Mouse (Mus musculus): Measurements from ENCODE around the gene BC048562. TPM values are rescaled to one million over a fixed set of nuclear protein-coding genes. Genes with fewer than 3 reads are reported as not detected.
A peak's percentile ranks its signal among the peaks of the same experiment; 100 is the strongest.

BC048562 gene
- total RNA-seq, 2 experiments from 2014 or later, result not detected

DNA sequence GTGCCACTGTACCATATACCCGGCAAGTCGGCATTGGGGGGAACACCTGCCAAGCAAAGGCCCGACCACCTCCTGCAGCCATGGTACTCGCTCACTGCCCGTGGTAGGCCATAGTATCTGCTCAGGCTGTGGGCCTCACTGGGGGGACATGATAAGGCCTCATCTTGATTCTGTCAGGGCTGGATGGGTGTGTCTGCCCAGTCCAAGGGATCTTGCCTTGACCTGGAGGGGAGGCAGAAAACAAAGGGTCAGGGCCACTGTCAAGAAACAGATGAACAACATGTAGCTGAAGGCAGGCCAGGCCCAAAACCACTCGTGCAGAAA is 14.8 kb downstream of the BC048562 start:
- DNase-seq, result no peak

DNA sequence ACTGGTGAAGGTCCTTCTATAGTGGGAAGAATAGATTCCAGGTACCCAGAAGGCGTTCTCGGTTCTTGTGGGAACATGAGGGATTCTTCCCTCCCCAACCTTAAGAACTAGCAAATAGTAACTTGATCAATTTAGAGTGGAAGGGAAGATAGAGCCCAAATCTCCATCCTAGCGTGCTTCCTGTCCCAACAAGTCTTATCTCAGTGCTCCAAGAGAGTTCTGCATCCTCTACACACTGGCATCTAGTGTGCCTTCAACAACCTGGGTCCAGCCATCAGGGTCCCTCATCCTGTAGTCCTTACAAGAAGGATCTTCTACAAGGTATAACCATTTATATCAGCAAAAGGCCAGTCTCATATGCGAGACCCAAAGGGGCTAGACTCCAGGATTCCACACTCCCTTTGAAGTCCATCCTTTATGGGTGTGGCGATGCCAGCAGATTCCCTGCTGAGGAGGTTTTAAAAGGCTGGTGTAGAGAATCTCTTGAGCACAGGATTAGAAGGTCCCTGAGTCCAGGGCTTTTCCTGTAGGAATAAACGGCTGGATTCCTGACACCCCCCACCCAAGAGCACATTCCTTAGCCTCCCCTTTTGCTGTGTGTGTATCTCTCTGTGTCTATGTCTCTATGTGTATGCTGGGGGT is 15.4 kb downstream of the BC048562 start:
- DNase-seq, result no peak

- DNase-seq, result peak; percentile 84 to 94
Observed at GRCm38 (mm10) chr9:108452291-108452906, 16.1 kb downstream of the BC048562 start.

- no peak for DNase-seq
Observed at GRCm38 (mm10) chr9:108452911-108453310, 16.6 kb downstream of the BC048562 start.

DNA sequence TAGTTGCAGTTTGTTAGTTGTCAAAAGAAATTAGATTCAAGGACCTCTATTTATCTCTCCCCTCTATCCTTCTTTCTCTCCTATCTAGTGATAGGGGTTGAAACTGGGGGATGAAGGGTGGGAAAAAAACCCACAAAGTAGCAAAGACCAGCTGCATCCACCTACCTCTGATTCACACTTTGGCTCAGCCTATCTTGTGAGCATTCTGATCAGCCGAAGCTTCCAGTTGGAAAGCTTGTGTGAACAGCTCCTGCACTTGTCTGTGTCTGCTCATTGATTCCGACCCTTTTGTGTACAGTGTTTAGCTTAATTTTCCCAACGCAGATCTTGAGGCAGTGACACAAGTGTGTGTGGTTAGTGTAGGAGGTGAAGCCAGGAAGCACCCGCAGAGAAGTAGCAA is 17.2 kb downstream of the BC048562 start:
- DNase-seq, result no peak

GRCm38 (mm10) chr9:108454429-108454828 is 18.1 kb downstream of the BC048562 start:
- DNase-seq, result no peak

DNA sequence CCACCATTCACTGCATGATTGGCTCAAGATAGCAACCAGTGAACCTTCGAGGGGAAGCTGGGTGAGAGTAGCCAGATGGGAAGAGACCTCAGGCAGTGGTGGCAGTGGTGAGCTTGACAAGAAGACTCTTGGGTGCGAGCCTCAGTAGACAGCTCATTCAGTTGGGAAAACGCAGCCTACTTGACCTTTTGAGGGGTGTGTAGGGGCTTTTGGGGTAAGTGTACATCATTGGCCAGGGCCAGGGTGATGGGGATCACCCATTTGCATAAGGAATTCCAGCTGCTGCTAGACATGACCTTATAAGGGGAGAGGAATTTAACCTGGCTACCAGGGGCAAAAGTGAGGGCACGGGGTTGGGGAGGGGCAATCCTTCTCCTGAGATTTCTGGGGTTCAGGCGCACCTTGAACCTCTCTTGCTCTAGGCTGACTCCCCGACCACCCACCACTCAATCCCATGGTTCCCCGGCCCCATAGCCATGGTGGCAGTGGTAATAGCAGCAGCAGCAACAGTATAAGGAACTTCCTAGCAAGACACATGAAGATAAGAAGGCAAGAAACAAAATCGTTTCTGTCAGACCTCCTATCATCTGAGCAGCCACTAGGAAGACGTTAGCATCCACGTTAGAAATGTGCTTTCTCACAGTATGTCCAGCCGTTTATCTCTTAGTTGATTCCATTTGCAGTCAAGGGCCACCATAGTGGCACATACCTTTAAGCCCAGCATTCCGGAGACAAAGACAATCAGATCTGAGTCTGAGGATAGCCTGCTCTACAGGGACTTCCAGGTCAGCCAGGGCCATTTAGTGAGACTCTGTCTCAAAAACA is 19.7 kb downstream of the BC048562 start:
- no peak for DNase-seq

GRCm38 (mm10) chr9:108456953-108457352 is 20.7 kb downstream of the BC048562 start:
- no peak for DNase-seq

- DNase-seq, result peak in 1 of 2 experiments; percentile 25
Observed at GRCm38 (mm10) chr9:108459939-108460318, 23.6 kb downstream of the BC048562 start.

DNA sequence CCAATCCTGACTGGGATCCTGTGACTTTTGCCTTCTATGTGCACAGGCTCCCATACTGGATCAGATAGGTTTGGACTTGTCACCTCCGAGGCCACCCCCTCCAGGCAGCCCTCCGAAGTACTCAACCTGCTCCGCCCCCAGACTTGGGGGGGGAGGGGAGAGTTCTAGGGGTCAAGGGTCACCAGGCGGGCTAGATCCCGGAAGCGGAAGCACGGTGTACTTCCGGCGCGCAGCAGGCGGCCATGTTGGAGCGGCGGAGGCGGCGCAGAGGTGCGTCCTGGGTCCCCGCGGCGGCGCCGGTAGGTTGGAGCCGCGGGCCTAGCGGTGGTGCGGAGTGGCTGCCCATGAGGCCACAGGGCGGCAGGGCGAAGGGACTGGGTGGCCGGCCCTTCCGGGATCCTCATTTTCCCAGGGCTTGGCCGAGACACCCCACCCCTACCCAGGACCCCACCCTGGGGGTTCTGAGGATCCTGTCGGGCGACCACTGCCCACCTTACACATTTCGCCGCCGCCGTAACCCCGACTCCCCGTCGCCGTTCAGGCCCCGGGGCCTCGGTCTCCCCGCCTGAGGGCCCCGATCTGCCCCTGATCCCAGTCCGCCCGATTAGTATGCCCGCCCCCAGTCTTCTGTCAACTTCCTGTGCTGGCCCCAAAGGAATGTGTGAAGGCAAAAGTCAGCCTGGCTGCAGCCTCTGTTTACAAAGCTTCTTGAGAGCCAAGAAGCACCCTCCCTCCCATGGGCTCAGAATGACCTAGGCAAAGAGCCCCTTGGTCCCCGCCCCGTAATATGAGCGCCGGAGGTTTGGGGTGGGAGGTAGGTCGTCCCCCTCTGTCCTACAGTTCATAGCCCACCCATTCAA is 24.3 kb downstream of the BC048562 start, which contains the start of gene Ccdc71:
Gene Ccdc71, plus strand, starts transcription at position 209 of the 860 bp plus-strand sequence.
- DNase-seq, result peak; percentile 89 to 92

- DNase-seq, result peak in 1 of 2 experiments; percentile 40
Observed at GRCm38 (mm10) chr9:108461181-108461631, 24.9 kb downstream of the BC048562 start, which contains the start of gene Klhdc8b. Gene Klhdc8b, minus strand, starts transcription at chr9:108461581.

- DNase-seq, result no peak
Observed at GRCm38 (mm10) chr9:108461675-108462074, 25.4 kb downstream of the BC048562 start.

GRCm38 (mm10) chr9:108462192-108462591 is 25.9 kb downstream of the BC048562 start:
- DNase-seq, result peak; percentile 61 to 63

GRCm38 (mm10) chr9:108463713-108464112 is 27.4 kb downstream of the BC048562 start:
- DNase-seq, result no peak

DNA sequence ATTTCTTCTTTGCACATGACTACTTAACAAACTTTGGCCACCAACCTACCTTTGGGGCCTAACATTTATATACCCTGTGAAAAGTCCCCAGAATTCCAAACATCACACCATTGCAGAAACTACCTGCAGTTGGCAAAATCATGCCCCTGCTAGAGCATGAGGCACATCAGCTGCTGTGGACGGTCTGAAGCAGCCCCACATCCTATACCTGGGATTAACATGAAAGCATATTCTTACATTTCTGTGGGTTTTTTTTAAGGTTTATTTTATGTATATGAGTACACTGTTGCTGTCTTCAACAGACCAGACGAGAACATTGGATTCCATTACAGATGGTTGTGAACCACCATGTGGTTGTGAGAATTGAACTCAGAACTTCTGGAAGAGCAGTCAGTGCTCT is 29.9 kb downstream of the BC048562 start:
- no peak for DNase-seq

- DNase-seq, result no peak
Observed at GRCm38 (mm10) chr9:108469430-108469829, 33.1 kb downstream of the BC048562 start.

- DNase-seq, result no peak
Observed at GRCm38 (mm10) chr9:108469845-108470244, 33.6 kb downstream of the BC048562 start.

DNA sequence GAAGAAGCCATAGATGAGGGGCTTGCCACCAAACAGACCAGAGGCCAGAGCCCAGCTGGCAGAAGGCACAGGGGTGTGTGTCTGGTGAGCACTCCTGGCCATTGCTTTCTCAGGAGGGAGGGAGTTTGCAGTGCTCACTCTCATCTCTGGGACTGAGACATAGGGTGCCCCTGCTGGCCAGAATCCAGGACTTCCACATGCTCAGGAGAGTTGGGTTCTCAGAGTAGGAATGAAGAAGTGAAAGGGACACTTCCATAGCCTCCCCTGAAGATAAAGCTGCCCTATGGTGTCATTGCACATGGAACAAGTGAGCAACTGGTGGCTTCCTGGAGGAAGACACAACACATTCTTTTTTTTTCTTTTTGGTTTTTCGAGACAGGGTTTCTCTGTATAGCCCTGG is 38.2 kb downstream of the BC048562 start:
- DNase-seq, result no peak

GRCm38 (mm10) chr9:108478638-108479156 is 42.4 kb downstream of the BC048562 start:
- peak; percentile 93 to 96 for DNase-seq

DNA sequence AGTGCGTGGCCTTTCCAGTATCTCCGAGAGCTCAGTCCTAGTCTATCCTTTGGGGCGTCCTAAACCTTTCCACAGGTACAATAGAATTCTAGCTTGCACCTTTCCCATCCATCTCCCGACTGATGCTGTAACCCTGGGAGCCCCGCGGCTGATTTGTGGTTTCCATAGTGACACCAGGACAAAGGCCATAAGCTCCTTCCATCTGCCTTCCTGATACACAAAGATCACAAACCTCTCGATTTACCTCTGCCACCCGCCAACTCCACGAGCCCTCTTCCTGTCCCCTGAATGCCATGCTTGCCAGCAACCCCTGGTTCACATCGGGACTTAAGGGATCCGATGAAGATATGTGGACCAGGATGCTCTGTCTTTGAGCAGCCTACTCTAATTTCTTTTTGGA is 43.0 kb downstream of the BC048562 start:
- DNase-seq, result no peak

GRCm38 (mm10) chr9:108479721-108480351 is 43.6 kb downstream of the BC048562 start, which contains the start of gene Lamb2:
Gene Lamb2, plus strand, starts transcription at chr9:108479736.
- peak; percentile 76 to 91 for DNase-seq

Data from heart, adult 18-20 months (tissue).